Mouse (Mus musculus): ENCODE data around the gene Abca9.

DNA sequence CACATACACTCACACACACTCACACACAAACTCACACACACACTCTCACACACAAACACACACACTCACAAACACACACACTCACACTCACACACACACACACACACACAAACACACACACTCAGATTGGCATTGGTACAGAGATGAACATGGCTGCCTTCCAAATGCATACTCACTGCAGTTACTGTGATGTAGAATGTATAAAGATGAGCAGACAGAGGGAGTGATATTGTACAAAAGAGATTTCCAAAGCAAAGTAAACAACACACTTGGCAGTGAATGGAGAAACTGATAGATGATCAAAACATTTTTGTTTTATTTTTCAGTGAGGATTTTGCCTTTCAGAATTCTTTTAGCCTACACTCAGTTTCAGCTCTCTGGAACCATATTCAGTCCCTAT lies 49.1 kb upstream of the Abca9 start:
- no peak for TF ChIP-seq POLR2A (IDR thresholded peaks at IDR 0.05; ENCODE audit: low read depth, low read length)
- TF ChIP-seq CTCF (conservative IDR thresholded peaks at IDR 0.05; ENCODE audit: insufficient read depth, insufficient read length, low read depth, low read length), result no peak
